In genomic region chr17:71660390-71660789, GRCm38 (mm10) we compare ENCODE assay signal across 23 mouse cellular contexts. TPM values are rescaled to one million over a fixed set of nuclear protein-coding genes. Genes with fewer than 3 reads are reported as not detected.
DNase-seq lines count a peak whose midpoint lies in the region; ATAC-seq and TF ChIP-seq lines count a peak whose summit lies in the region.
"Had no signal": no experiment of that assay in that cellular context is flagged by ENCODE, and none has a peak within 500 bp of the region (broad histone marks: within the 10 kb centered on the region; RNA-seq: fewer than 3 reads in every experiment).

No protein-coding gene starts in this region.

- no peak overlapping the region for H3K9ac ChIP-seq in heart, embryonic 11.5 days (ENCODE audit: low read depth, low read length)
- H3K9ac ChIP-seq in CH12.LX (ENCODE audit: insufficient read depth, low read depth) (no peak overlapping the region), MEL (ENCODE audit: control insufficient read depth, low read depth, low read length, poor library complexity, severe bottlenecking) (no peak overlapping the region)
- no peak overlapping the region for H3K9ac ChIP-seq in forebrain, embryonic 12.5 days

- no peaks in the 10 kb centered on the region for H3K27me3 ChIP-seq in heart, embryonic 11.5 days (ENCODE audit: control insufficient read depth, insufficient read depth, low read length)
- H3K27me3 ChIP-seq in CH12.LX (replicated peaks) (no peaks in the 10 kb centered on the region), MEL (ENCODE audit: control insufficient read depth in 1 of 2, insufficient read depth in 2 of 2, low read length in 2 of 2) (no peaks in the 10 kb centered on the region)
- no peaks in the 10 kb centered on the region for H3K27me3 ChIP-seq in forebrain, embryonic 12.5 days
- H3K27me3 ChIP-seq: Patski had no signal

- no peak for ATAC-seq in heart, embryonic 11.5 days (replicated peaks; ENCODE audit: insufficient number of reproducible peaks, low FRiP score, low TSS enrichment)
- ATAC-seq in forebrain, embryonic 12.5 days (ENCODE audit: low FRiP score) = no peak
- ATAC-seq: activated CD4-positive, CD25-positive, alpha-beta regulatory T cell, adult 4 months; CD4-positive, CD25-positive, alpha-beta regulatory T cell, adult 4 months; Patski had no signal

- H3K79me2 ChIP-seq in CH12.LX (replicated peaks; ENCODE audit: control insufficient read depth, extremely low read depth, insufficient read depth, poor library complexity, severe bottlenecking) (peaks cover under 1% of the 10 kb centered on the region; the same call in 1 of the 2 replicates), MEL (ENCODE audit: control insufficient read depth, insufficient read depth, low read length, poor library complexity) (no peaks in the 10 kb centered on the region)

- DNase-seq in heart, adult 11 months = peak; percentile 28
- DNase-seq in CH12.LX (ENCODE audit: extremely low read depth) (no peak), MEL (ENCODE audit: low read depth, low spot score) (peak; percentile 29)
- no peak for DNase-seq in embryo, embryonic 10.5 days (ENCODE audit: low spot score)
- DNase-seq: adrenal gland, adult 2 months; adrenal gland, adult 8-10 months; adrenal gland, postnatal 10 days; adrenal gland, postnatal 14 days; adrenal gland, postnatal 25 days; adrenal gland, postnatal 36 days; B cell, adult 2 months; cerebellum, adult 11 months; cerebellum, adult 11-12 months; cerebellum, adult 18-20 months; cerebellum, adult 2 months; cerebellum, adult 8-10 months had no signal

- WGBS in heart, embryonic 11.5 days (ENCODE audit: insufficient replicate concordance) = 54% methylated on average over 1 of the region's 1 CpGs
- 61% methylated on average over 1 of the region's 1 CpGs for WGBS in forebrain, embryonic 12.5 days

- no peak overlapping the region for H3K4me2 ChIP-seq in heart, embryonic 11.5 days
- no peak overlapping the region for H3K4me2 ChIP-seq in CH12.LX (ENCODE audit: insufficient read depth, low read depth, poor library complexity, severe bottlenecking)
- H3K4me2 ChIP-seq in forebrain, embryonic 12.5 days = no peak overlapping the region

- no peak for TF ChIP-seq RAD21 in CH12.LX (IDR thresholded peaks at IDR 0.05; ENCODE audit: low read depth, low read length)
- TF ChIP-seq RAD21 in MEL (IDR thresholded peaks at IDR 0.05; ENCODE audit: low read depth, low read length) = no peak

- H3K36me3 ChIP-seq in heart, embryonic 11.5 days (ENCODE audit: control insufficient read depth, insufficient read depth, low read length) = peaks cover 4% of the 10 kb centered on the region; the same call in 1 of the 2 replicates
- peaks cover 18 to 38% of the 10 kb centered on the region in 2 experiments for H3K36me3 ChIP-seq in CH12.LX (replicated peaks in 1 of 2; ENCODE audit: control insufficient read depth in 1 of 2, insufficient read depth in 1 of 2, low read length in 1 of 2)
- peaks cover 3 to 11% of the 10 kb centered on the region in 2 experiments; a peak in 3 of 4 replicates for H3K36me3 ChIP-seq in MEL (ENCODE audit: control insufficient read depth in 1 of 2, insufficient read depth in 2 of 2, low read length in 2 of 2)
- H3K36me3 ChIP-seq in forebrain, embryonic 12.5 days (replicated peaks) = peaks cover 26% of the 10 kb centered on the region

- TF ChIP-seq EP300 in CH12.LX (IDR thresholded peaks at IDR 0.05; ENCODE audit: low read length) (no peak), MEL (IDR thresholded peaks at IDR 0.05; ENCODE audit: low read depth in 1 of 2, low read length in 2 of 2) (no peak)

- TF ChIP-seq POLR2A in CH12.LX (IDR thresholded peaks at IDR 0.05; ENCODE audit: low read depth, low read length) = peak; percentile 35; the same call in 1 of the 2 replicates
- TF ChIP-seq POLR2A in MEL (IDR thresholded peaks at IDR 0.05; ENCODE audit: control insufficient read depth in 1 of 2, insufficient read depth in 1 of 2, low read depth in 1 of 2, low read length in 2 of 2, poor library complexity in 1 of 2) = no peak

- H3K4me1 ChIP-seq in heart, embryonic 11.5 days (ENCODE audit: control insufficient read depth, insufficient read depth, low read length) = 0 out of 2 replicates have a peak, but pooled peaks cover 3% of the 10 kb centered on the region
- peaks cover 0 to 13% of the 10 kb centered on the region in 2 experiments; a peak in 2 of 4 replicates for H3K4me1 ChIP-seq in CH12.LX (ENCODE audit: control insufficient read depth in 1 of 2, insufficient read depth in 2 of 2)
- H3K4me1 ChIP-seq in MEL (ENCODE audit: control insufficient read depth in 1 of 2, insufficient read depth in 2 of 2, low read length in 2 of 2) = peaks cover 0 to 9% of the 10 kb centered on the region in 2 experiments; a peak in 2 of 4 replicates
- H3K4me1 ChIP-seq in forebrain, embryonic 12.5 days = peaks cover 7% of the 10 kb centered on the region

- no peak overlapping the region for H3K4me3 ChIP-seq in heart, embryonic 11.5 days (ENCODE audit: low read depth, low read length)
- H3K4me3 ChIP-seq in CH12.LX (replicated peaks in 1 of 3; ENCODE audit: low read depth in 2 of 3, low read length in 2 of 3, poor library complexity in 1 of 3) = no peak overlapping the region
- no peak overlapping the region for H3K4me3 ChIP-seq in MEL (ENCODE audit: control insufficient read depth in 1 of 2, insufficient read depth in 1 of 2, low read depth in 2 of 2, low read length in 2 of 2)
- H3K4me3 ChIP-seq in forebrain, embryonic 12.5 days (replicated peaks) = no peak overlapping the region

- in situ Hi-C loops in CH12.LX (cut with MboI; ENCODE audit: low pct_ligation_motif_present, low pct_unique_long_range_greater_than_20kb, low sequenced_read_pairs) = no loop called here

- dilution Hi-C loops in CH12.LX (cut with MboI; ENCODE audit: extremely low pct_ligation_motif_present, extremely low pct_unique_long_range_greater_than_20kb, low sequenced_read_pairs) = no loop called here

- no peaks in the 10 kb centered on the region for H3K9me3 ChIP-seq in heart, embryonic 11.5 days (replicated peaks; ENCODE audit: control insufficient read depth, low read length)
- no peaks in the 10 kb centered on the region for H3K9me3 ChIP-seq in CH12.LX (replicated peaks; ENCODE audit: low read length)
- H3K9me3 ChIP-seq in MEL (replicated peaks; ENCODE audit: insufficient read depth, low read length) = no peaks in the 10 kb centered on the region
- H3K9me3 ChIP-seq in forebrain, embryonic 12.5 days = no peaks in the 10 kb centered on the region
- H3K9me3 ChIP-seq: G1E had no signal

- H3K27ac ChIP-seq in heart, embryonic 11.5 days (ENCODE audit: low read depth, low read length) = no peak overlapping the region
- H3K27ac ChIP-seq in CH12.LX (ENCODE audit: insufficient read depth, low read depth) = no peak overlapping the region
- no peak overlapping the region for H3K27ac ChIP-seq in MEL (ENCODE audit: control insufficient read depth, low read depth, low read length)
- no peak overlapping the region for H3K27ac ChIP-seq in forebrain, embryonic 12.5 days

- TF ChIP-seq CTCF in CH12.LX (conservative IDR thresholded peaks at IDR 0.05 in 1 of 2, IDR thresholded peaks at IDR 0.05 in 1 of 2; ENCODE audit: low read depth in 2 of 2, low read length in 2 of 2) (no peak), MEL (IDR thresholded peaks at IDR 0.05 in 2 of 3, conservative IDR thresholded peaks at IDR 0.05 in 1 of 3; ENCODE audit: control insufficient read depth in 1 of 3, insufficient read depth in 1 of 3, low read depth in 2 of 3, low read length in 3 of 3, poor library complexity in 1 of 3, severe bottlenecking in 1 of 3) (no peak)

TF ChIP-seq in CH12.LX, 34 proteins besides CTCF, POLR2A, EP300 and RAD21 (continues in another document):
- TF ChIP-seq ZKSCAN1 (IDR thresholded peaks at IDR 0.05; ENCODE audit: borderline replicate concordance, low read depth, low read length) (no peak), PAX5 (IDR thresholded peaks at IDR 0.05; ENCODE audit: low read length) (no peak), ETS1 (conservative IDR thresholded peaks at IDR 0.05; ENCODE audit: low read depth, low read length) (no peak), JUN (IDR thresholded peaks at IDR 0.05; ENCODE audit: insufficient read depth, low read depth, low read length) (no peak), USF1 (IDR thresholded peaks at IDR 0.05; ENCODE audit: low read depth, low read length) (no peak), MYC (IDR thresholded peaks at IDR 0.05; ENCODE audit: low read depth, low read length) (no peak), IRF4 (IDR thresholded peaks at IDR 0.05; ENCODE audit: low read depth, low read length) (no peak), ELF1 (IDR thresholded peaks at IDR 0.05; ENCODE audit: low read depth, low read length) (no peak)

TF ChIP-seq in MEL, 35 proteins besides CTCF, POLR2A, EP300 and RAD21:
- TF ChIP-seq POLR2AphosphoS2 (IDR thresholded peaks at IDR 0.05; ENCODE audit: low read length) (peak; percentile 89), ELF1 (IDR thresholded peaks at IDR 0.05; ENCODE audit: low read depth, low read length) (no peak)

RNA-seq across cellular contexts. Expression of gene Togaram2, which starts 12.7 kb away (rescaled TPM):
- polyA plus RNA-seq in heart, embryonic 11.5 days (2014; fragmentation: Nextera tagmentation; extraction: Ambion mirVana) = 1.9 and 3.1 TPM in 2 replicates
- total RNA-seq in CH12.LX (2012; rRNA removed) = 0.71 and 0.76 TPM in 2 replicates
- 2.6 and 3.2 TPM in 2 replicates for total RNA-seq in CH12.LX (2014; rRNA removed)
- polyA plus RNA-seq in CH12.LX (2012; ENCODE audit: insufficient read length, low read depth) = 17.6 and 19.6 TPM in 2 replicates
- total RNA-seq in MEL (2012; rRNA removed) = not detected in 2 replicates
- not detected for polyA plus RNA-seq in MEL (2012; ENCODE audit: insufficient read depth in 1 of 2, insufficient read length in 2 of 2, low read depth in 1 of 2, low replicate concordance in 2 of 2, missing spikeins in 1 of 2)
- 0.15 and 0.29 TPM in 2 replicates for polyA plus RNA-seq in forebrain, embryonic 12.5 days (2016; fragmentation: Nextera tagmentation; extraction: Ambion mirVana)
- total RNA-seq: adrenal gland, postnatal 14 days; adrenal gland, postnatal 36 days had no signal
- polyA plus RNA-seq: activated CD4-positive, CD25-positive, alpha-beta regulatory T cell, adult 4 months; adrenal gland, adult 2 months; C2C12; CD4-positive, CD25-positive, alpha-beta regulatory T cell, adult 4 months; G1E had no signal

RNA-seq across cellular contexts. Expression of gene Wdr43, which starts 44.7 kb away (rescaled TPM):
- 54.4 and 60.0 TPM in 2 replicates for polyA plus RNA-seq in heart, embryonic 11.5 days (2014; fragmentation: Nextera tagmentation; extraction: Ambion mirVana)
- total RNA-seq in CH12.LX (2012; rRNA removed) (157 and 189 TPM in 2 replicates), CH12.LX (2014; rRNA removed) (252 and 309 TPM in 2 replicates), MEL (2012; rRNA removed) (243 and 249 TPM in 2 replicates)
- polyA plus RNA-seq in CH12.LX (2012; ENCODE audit: insufficient read length, low read depth) (355 and 422 TPM in 2 replicates), MEL (2012; ENCODE audit: insufficient read depth in 1 of 2, insufficient read length in 2 of 2, low read depth in 1 of 2, low replicate concordance in 2 of 2, missing spikeins in 1 of 2) (100 to 1,000 TPM; 175 to 393 TPM)
- 79.9 and 80.0 TPM in 2 replicates for polyA plus RNA-seq in forebrain, embryonic 12.5 days (2016; fragmentation: Nextera tagmentation; extraction: Ambion mirVana)

Comparison
In these comparisons a context has a peak if more than half of its experiments do, and no peak if none do; other contexts are left out.
1. DNase-seq: peak in heart, adult 11 months (single experiment) and MEL (single experiment); none in CH12.LX (single experiment) and embryo, embryonic 10.5 days (single experiment).